Mouse (Mus musculus): Measurements from ENCODE around the gene Igsf10. TPM values are rescaled to one million over a fixed set of nuclear protein-coding genes. Genes with fewer than 3 reads are reported as not detected.

The Igsf10 gene
- polyA plus RNA-seq (2012): not detected in 2 replicates

DNA sequence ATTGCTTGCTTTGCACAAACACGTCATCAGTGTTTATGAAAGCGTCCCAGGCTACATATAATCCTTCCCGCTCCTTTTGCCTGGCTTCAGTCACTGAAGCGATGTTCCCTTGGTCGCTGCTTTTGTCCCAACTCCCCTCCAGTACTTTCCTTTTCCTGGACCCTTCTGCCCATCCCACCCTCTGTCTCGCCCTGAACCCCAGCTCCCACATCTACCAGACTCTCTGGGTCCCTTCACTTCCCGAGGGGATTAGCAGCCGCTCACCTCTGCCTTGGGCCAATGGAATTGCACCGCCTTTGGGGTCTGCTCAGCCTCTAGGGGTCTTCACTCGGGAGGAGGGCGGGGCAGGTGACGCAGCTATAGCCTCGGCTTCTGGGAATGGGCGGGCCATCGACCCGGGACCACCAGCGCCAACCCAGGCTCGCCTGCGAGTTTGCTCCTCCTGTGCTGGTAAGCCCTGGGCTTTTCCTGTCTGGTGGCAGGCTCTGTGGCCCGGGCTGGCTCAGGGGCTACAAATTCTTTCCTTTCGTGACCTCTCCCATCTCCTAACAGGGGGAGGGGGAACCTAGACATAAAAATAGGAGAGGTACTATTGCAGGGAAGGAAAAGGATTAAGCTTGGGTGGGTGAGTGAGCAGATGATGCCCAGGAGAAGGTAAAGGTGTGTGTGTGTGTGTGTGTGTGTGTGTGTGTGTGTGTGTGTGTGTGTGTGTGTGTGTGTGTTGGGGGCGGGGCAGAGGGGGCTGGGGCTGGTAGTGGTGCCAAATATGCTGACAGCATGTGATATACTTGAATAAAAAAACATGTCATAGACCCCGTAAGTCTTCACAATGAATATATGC lies at the start of gene Igsf10:
Gene Igsf10 (minus strand): TSS at position 330 of the 841 bp plus-strand sequence.
- TF ChIP-seq GATA1 (IDR thresholded peaks at IDR 0.05; ENCODE audit: low read length): no peak

DNA sequence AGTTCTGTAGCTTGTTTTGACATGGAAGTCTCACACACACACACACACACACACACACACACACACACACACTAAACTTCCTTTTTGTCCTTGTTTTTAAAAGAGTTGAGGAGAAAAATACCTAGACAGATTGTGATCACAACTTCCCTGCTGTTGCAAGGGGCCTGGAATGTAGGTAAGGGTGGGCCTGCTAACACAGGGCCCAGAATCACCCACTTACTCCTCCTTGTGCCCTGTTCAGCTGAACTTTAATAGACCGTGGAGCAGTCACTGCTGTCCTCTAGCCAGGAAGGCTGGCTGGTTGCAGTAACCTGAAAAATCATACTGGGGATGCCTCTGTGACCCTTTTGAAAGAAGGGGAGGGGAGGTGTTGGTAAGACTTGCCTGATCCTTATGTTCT lies 41.4 kb upstream of the Igsf10 start:
- TF ChIP-seq GATA1 (IDR thresholded peaks at IDR 0.05; ENCODE audit: low read length): no peak

DNA sequence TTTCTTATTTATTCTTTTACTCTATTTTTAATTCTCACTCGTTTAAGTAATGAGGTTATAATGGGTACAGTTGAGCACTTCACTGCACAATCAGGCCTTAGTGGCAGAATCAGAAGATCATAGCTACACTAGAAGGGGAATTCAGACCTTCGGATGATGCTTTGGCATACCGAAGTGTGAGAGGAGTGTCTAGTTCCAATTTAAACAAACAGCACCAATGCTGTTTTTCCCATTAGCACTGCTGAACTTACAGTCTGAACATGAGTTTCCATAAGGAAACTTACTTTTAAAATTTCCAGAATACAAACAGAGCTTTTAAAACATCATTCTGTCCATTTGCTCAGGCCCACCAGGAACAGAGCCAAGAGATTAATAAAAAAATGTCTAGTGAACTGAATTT lies 40.8 kb upstream of the Igsf10 start:
- no peak for TF ChIP-seq GATA1 (IDR thresholded peaks at IDR 0.05; ENCODE audit: low read length)

DNA sequence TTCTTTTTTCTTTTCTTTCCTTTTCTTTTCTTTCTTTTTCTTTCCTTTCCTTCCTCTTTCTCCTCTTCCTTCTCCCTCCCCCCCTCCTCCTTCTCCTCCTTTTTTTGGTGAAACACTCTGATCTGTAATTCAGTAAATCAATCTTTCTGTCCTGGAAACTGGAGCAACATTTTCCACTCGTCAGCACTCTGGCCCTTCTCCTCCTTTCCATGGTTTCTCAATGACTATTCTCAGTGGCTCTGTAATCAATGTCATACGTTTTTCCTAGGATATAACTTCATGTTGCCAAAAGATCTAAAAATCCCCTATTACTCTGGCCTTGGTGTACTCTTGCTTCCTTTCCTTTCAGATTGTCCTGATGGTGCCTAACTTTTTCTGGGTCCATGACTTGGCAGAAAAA lies 40.1 kb upstream of the Igsf10 start:
- no peak for TF ChIP-seq GATA1 (IDR thresholded peaks at IDR 0.05; ENCODE audit: low read length)

DNA sequence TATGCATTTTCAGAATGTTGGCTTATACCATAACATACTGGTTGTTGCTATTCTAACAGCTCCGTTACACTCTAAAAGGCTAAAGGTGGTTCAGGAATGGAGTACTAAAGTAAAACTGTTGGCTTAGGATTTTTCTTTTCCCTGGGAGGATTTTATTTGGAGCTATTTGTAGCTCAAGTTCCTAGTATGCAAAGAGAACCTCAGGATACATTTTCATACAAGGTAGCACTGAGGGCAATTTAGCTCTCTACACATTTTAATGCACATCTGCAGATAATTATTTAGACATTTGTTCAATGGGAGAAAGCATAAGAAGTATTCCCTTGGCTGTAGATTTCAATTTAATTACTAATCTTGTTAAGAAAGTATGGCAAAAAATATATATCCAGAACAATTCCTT lies 17.7 kb upstream of the Igsf10 start:
- TF ChIP-seq GATA1 (IDR thresholded peaks at IDR 0.05; ENCODE audit: low read length): no peak

DNA sequence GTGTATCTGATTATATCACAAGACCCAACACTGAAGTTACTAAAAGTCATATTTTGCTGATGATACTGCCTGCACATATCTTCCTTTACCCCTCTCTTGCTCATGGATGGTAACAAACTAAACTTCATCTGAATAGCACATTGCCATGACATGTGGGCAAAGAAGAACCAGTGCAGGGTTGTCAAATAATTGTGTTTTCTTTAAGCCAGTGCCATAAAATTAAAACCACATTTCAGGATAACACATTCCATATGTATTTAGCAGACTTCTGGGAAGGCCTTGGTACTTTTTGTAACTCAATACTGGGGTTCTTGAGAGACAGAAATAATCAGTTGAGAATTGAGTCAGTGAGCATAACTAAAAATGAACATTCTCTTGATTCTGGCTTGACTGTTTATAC lies 15.9 kb upstream of the Igsf10 start:
- TF ChIP-seq GATA1 (IDR thresholded peaks at IDR 0.05; ENCODE audit: low read length): no peak

DNA sequence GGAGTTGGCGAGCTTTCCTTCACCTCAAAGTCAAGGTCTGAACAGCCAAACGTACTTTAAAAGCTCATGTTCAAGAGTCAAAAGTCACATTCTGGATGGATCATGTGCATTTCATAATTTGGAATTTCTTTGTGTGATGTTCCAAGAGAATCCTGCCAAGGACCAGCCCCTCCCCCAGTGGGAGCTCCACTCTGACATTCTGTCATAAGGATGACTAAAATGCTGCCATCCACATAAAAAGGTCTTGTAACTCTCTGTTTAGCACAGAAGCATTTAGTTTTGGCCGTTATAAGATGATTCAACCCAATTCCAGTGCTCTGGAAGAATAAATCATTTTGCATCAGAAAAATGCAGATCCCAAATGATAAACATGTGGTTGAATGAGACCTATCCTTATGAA lies 10.0 kb upstream of the Igsf10 start:
- TF ChIP-seq GATA1 (IDR thresholded peaks at IDR 0.05; ENCODE audit: low read length): no peak

DNA sequence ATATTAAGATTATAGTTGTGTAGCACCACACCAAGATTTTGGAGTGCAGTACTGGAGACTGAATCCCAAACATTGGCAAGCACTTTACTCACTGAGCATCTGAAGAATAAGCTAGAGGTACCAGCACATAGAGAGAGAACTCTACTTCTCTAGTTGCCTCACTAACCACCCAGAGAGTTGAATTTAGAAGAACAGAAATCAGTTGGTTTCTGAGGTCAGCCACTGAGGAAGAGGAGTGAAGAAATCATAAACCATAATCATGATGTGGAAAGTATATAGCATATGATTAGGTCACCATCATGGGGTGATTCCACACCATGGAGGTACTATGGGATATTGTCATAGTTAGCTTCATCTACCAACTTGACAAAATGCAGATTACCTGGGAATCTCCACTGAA lies 7.6 kb upstream of the Igsf10 start:
- no peak for TF ChIP-seq GATA1 (IDR thresholded peaks at IDR 0.05; ENCODE audit: low read length)

DNA sequence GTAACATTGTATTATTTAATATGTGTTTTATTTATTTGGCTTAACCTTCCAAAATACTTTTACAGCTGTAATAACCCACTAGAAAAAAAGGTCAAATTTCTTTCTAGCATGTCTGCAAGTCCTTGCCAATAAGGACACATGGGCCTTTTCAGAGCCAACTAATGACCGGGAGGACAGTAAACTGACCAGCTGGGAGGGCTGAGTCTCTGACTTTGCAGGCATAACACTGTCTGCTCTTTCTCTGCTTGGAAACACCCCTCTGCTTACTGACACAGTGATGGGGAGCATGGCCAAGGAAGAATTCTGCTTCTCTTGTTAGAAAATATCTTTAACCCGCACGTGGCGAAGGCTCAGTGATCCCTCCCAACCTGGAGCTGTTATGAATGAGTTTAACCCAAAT lies 1.2 kb downstream of the Igsf10 start:
- TF ChIP-seq GATA1 (IDR thresholded peaks at IDR 0.05; ENCODE audit: low read length): no peak

DNA sequence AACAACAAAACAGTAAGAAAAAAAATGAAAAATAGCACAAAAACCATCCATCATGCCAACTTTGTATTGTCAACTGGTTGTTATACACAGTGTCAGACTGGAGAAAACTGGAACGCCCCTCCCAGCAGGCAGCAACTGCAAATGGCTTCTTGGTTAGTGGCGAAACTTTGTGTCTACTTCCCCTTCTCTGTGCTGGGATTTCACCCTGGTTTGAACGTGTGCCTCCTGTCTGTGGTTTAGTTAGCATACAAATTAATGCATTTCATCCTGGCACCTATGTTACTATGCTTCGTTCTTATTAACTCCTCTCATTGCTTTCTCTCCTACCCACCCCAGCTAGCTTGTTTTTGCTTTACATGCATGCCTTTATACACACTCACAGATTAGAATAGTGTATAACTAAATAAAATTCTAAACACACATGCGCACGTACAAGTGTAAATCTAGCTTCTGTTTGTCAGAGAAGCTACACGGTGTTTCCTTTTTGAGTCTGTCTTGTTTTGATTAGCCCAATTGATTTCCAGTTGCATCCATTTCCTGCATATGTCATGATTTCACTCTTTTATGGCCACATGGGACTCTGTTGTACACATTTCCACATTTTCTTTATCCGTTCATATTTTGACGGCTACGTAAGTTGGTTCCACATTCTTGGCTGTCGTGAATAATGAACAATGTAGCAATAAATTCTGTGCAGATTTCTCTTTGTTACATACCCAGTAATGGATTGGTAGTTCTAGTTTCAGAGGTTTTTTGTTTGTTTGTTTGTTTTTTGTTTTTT lies 2.4 kb downstream of the Igsf10 start:
- TF ChIP-seq GATA1 (IDR thresholded peaks at IDR 0.05; ENCODE audit: low read length): no peak

DNA sequence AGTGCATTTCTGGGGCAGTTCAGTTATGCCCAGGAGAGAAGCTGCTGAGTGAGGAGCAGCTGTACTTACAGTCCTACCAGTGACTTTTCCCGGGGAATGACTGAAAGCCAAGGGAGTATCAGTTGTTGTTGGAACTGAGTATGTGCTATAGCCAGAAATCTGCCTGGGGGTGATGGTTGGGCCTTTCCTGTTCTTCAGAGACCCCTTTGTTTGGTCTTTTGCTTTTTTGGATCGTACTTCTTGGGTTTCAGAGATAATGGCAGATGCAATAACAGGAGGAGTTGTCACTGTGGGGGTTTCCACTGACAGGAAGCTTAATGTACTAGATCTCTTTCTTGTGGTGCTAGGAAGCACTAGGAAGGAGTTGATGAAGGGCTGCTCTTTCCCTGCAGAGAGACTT lies 15.7 kb downstream of the Igsf10 start:
- TF ChIP-seq GATA1 (IDR thresholded peaks at IDR 0.05; ENCODE audit: low read length): no peak

DNA sequence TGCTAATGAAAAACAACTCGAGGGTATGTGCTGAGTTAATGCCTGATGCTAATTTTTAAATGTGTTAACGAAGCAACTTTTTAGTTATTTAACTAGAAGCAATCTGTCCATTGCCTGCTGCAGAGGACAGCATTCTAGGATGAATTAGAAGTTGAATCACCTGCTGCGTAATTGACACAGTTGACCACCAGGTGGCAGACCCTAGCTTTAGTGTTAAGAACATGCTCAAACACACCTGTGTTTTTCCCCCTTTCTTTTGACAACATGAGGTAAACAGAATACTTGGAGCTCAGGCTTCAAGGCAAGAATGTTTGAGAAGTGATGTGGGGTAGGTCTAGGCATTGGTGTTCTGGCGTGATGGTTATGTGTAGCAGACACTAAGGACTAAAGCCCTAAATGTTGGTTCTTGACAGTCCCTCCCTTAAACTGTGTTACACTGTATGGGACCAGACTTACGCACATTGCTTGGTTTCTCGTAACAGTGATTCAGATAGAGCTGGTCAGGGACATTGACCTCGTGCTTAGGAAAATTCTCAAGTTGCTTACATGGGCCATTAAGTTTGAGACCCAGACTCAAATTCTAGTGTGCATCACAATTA lies 22.8 kb downstream of the Igsf10 start:
- no peak for TF ChIP-seq GATA1 (IDR thresholded peaks at IDR 0.05; ENCODE audit: low read length)

DNA sequence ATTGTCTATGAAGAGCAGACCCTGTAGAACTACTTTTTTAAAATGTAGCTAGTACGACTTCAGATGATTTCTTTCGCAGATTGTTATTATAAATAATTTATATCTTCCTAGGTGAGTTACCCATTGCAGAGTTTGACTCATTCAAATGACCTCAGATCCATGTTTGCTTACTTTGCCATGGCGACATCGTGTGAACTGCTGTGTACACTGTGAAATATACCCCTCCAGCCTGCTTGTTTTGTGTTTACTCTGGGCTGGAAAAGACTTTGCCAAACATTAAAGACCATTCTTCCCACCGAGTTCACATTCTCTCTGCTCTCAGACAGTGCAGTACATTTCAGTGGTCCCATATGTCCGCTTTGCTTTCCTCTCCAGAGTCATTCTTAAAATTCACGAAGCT lies 28.1 kb downstream of the Igsf10 start:
- no peak for TF ChIP-seq GATA1 (IDR thresholded peaks at IDR 0.05; ENCODE audit: low read length)

DNA sequence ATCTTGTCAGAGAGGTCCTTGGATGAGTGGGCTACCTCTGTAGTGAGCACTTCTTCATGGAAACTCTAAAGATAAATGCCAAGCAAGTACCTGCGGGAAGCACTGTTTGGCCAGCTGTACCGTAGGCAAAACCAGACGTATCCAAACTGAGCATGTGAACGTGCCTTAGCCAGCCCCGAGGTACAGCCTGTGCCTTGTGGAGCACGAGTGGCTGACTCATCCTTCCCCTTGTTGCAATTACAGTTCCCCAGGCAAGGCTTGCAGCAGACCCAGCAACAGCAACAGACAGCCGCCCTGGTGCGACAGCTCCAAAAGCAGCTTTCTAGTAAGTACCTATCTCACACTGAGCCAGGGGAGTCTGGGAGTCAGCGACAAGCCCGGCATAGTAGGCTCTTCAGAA lies 31.6 kb downstream of the Igsf10 start:
- TF ChIP-seq GATA1 (IDR thresholded peaks at IDR 0.05; ENCODE audit: low read length): no peak

DNA sequence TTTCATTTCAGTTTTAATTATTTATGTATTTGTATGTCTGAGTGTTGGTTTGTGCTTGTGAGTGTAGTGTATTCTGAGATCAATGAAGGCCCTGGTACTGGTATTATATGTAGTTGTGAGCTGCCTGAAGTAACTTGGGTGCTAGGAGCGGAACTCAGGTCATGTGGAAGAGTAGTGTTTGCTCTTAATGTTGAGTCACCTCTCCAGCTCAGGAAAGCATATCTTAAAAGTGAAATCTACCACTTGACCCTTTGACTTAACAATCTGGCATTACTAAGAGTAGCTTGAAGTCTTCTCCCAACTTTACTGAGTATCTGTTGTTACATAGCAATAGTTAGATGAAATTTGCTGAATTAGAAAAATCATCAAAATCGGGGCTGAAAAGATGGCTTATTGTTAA lies 38.7 kb downstream of the Igsf10 start:
- no peak for TF ChIP-seq GATA1 (IDR thresholded peaks at IDR 0.05; ENCODE audit: low read length)

DNA sequence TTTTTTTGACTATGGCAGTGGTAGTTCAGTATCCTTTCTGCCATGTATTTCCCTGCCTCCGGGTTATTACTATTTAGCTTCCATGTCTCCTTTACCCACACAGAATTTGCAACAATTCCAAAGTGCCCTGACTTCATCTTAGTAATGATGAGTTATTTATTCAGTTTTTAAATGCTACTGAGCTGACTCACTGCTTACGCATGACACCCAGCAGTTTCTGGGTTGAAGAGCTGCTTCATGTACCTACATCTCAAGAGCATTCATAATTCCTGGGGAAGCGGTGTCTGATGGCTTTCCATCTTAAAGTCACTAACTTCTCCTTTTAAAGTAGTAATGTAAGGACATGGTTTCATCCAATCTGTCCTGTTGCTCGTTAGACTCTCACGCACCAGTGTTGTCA lies 39.2 kb downstream of the Igsf10 start:
- no peak for TF ChIP-seq GATA1 (IDR thresholded peaks at IDR 0.05; ENCODE audit: low read length)

Measured in G1E-ER4 (cell line).